Mouse (Mus musculus) urinary bladder, postnatal 10 days (tissue): Measurements from ENCODE around the gene Slc45a3.

Experiments used
- DNase-seq: peaks from one replicate; pipeline ENCODE4 v3.0.0; 2022; ENCODE audit warnings: low spot score

Slc45a3 gene

DNA sequence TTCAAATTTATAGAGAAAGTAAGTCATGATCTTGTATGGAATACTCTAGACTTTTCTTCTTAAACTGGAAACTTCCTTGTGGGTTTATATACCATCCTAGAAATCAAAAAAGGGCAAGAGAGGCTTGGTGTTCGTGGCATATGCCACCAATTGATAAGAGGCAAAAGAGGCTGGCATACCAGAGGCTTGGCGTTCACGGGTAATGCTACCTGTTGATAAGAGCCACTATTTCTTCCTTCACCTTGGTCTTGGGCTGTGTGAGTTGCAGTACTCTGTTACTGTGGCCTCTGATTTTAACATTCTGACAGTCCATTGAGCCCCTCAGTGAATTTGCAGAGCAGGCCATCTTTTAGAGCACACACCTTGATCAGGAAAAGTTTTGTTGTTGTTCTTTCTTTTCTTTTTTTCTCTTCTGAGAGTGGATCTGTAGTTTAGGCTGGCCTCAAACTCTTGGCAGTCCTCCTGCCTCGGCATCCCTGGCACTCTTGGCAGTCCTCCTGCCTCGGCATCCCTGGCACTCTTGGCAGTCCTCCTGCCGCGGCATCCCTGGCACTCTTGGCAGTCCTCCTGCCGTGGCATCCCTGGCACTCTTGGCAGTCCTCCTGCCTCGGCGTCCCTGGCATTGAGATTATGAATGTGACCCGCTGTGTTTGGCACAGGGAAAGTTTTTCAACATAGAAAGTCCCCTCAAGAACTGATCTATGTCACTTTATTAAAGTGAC is 64.3 kb downstream of the Slc45a3 start:
- no peak for DNase-seq

GRCm38 (mm10) chr1:132027978-132028377 is 65.2 kb downstream of the Slc45a3 start:
- DNase-seq: no peak

- DNase-seq: no peak
Observed at GRCm38 (mm10) chr1:132028413-132028812, 65.6 kb downstream of the Slc45a3 start.

DNA sequence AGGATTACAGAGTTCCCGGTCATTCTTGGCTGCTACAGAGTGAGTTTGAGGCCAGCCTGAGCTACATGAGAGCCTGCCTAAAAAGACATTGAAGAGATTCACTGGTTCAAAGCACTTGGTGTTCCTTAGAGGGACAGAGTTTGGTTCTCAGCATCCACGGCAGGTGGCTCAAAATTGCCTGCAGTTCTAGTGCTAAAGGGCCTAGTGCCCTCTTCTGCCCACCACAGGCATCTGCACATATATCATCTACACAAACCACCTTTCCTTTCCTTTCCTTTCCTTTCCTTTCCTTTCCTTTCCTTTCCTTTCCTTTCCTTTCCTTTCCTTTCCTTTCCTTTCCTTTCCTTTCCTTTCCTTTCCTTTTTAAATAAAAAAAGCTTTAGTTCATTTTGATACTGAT is 67.8 kb downstream of the Slc45a3 start:
- no peak for DNase-seq

- no peak for DNase-seq
Observed at GRCm38 (mm10) chr1:132032172-132032571, 69.4 kb downstream of the Slc45a3 start.
